Mouse (Mus musculus) testis, adult 2 months (tissue): Measurements from ENCODE around the gene Mybl2. TPM values are rescaled to one million over a fixed set of nuclear protein-coding genes. Genes with fewer than 3 reads are reported as not detected.

Source experiments
- H3K27ac ChIP-seq: fragments of 200-500 bp; 2 replicates; pipeline ENCODE4 v1.5.1; 2012; ENCODE audit warnings: low read depth, low read length; ENCODE audit not compliant: control insufficient read depth, insufficient read depth
- H3K27me3 ChIP-seq: fragments of 200-500 bp; 2 replicates; pipeline ENCODE4 v1.6.1; 2012; ENCODE audit warnings: mild to moderate bottlenecking, low read length, moderate library complexity; ENCODE audit not compliant: control insufficient read depth, insufficient read depth
- H3K36me3 ChIP-seq: fragments of 200-500 bp; 2 replicates; pipeline ENCODE4 v1.6.1; 2012; ENCODE audit warnings: mild to moderate bottlenecking, low read length; ENCODE audit not compliant: control insufficient read depth, insufficient read depth
- H3K4me1 ChIP-seq: fragments of 200-500 bp; 2 replicates; pipeline ENCODE4 v1.6.1; 2012; ENCODE audit warnings: low read length; ENCODE audit not compliant: control insufficient read depth, insufficient read depth
- H3K4me3 ChIP-seq: fragments of 200-500 bp; 2 replicates; pipeline ENCODE4 v1.5.1; 2012; ENCODE audit warnings: low read depth, mild to moderate bottlenecking, low read length, moderate library complexity, mixed read lengths; ENCODE audit not compliant: control insufficient read depth
- CTCF ChIP-seq: fragments of 200-500 bp; IDR thresholded peaks from 2 replicates; pipeline ENCODE4 v1.5.1; 2012; ENCODE audit warnings: low read depth, mild to moderate bottlenecking, inconsistent platforms, low read length, moderate library complexity; ENCODE audit not compliant: control insufficient read depth, insufficient read depth, insufficient replicate concordance
- POLR2A ChIP-seq: fragments of 200-500 bp; IDR thresholded peaks from 2 replicates; pipeline ENCODE4 v1.6.1; 2012; ENCODE audit warnings: low read depth, mild to moderate bottlenecking, inconsistent platforms, low read length, moderate library complexity; ENCODE audit not compliant: control insufficient read depth
- polyA plus RNA-seq: library from polyadenylated mRNA; depleted of rRNA; stranded (reverse); fragments of >200 nt; gene quantifications from 2 replicates; pipeline ENCODE4 v1.2.3, GENCODE M21; 2012

Mybl2 gene
- polyA plus RNA-seq, 1 experiment = 14.2 TPM

- Histone ChIP-seq H3K4me1 (no peaks in the 10 kb centered on the region; the same call in 1 of the 2 replicates), H3K27ac (no peak overlapping the region), H3K4me3 (no peak overlapping the region), H3K36me3 (no peaks in the 10 kb centered on the region), H3K27me3 (no peaks in the 10 kb centered on the region)
- no peak for TF ChIP-seq POLR2A
- no peak for TF ChIP-seq CTCF
Measured at GRCm38 (mm10) chr2:163060630-163061029, 6.1 kb downstream of the Mybl2 start.

GRCm38 (mm10) chr2:163061203-163062118 lies 7.0 kb downstream of the Mybl2 start:
- no peak overlapping the region for H3K4me3 ChIP-seq
- TF ChIP-seq POLR2A (no peak), CTCF (no peak)

GRCm38 (mm10) chr2:163062119-163062508 lies 7.6 kb downstream of the Mybl2 start:
- Histone ChIP-seq H3K27me3 (no peaks in the 10 kb centered on the region), H3K4me1 (no peaks in the 10 kb centered on the region), H3K27ac (no peak overlapping the region), H3K36me3 (no peaks in the 10 kb centered on the region), H3K4me3 (no peak overlapping the region)
- TF ChIP-seq CTCF (no peak), POLR2A (no peak)

More at GRCm38 (mm10) chr2:163061203-163062118, 7.0 kb downstream of the Mybl2 start:
- no peaks in the 10 kb centered on the region for H3K27me3 ChIP-seq
- H3K4me1 ChIP-seq = no peaks in the 10 kb centered on the region
- H3K27ac ChIP-seq = no peak overlapping the region
- H3K36me3 ChIP-seq = no peaks in the 10 kb centered on the region

- no peak overlapping the region for H3K4me3 ChIP-seq
- no peak for TF ChIP-seq POLR2A
- no peak for TF ChIP-seq CTCF
- H3K36me3 ChIP-seq = no peaks in the 10 kb centered on the region
- H3K27ac ChIP-seq = no peak overlapping the region
- no peaks in the 10 kb centered on the region for H3K27me3 ChIP-seq
- no peaks in the 10 kb centered on the region for H3K4me1 ChIP-seq
Measured at GRCm38 (mm10) chr2:163066326-163066725, 11.8 kb downstream of the Mybl2 start.

GRCm38 (mm10) chr2:163067233-163067632 lies 12.7 kb downstream of the Mybl2 start:
- Histone ChIP-seq H3K27ac (no peak overlapping the region), H3K4me3 (no peak overlapping the region), H3K4me1 (no peaks in the 10 kb centered on the region), H3K36me3 (no peaks in the 10 kb centered on the region), H3K27me3 (no peaks in the 10 kb centered on the region)
- TF ChIP-seq CTCF (no peak), POLR2A (no peak)

GRCm38 (mm10) chr2:163070213-163070612 lies 15.7 kb downstream of the Mybl2 start:
- Histone ChIP-seq H3K4me1 (no peaks in the 10 kb centered on the region), H3K27me3 (no peaks in the 10 kb centered on the region), H3K36me3 (no peaks in the 10 kb centered on the region), H3K4me3 (no peak overlapping the region), H3K27ac (no peak overlapping the region)
- TF ChIP-seq POLR2A (no peak), CTCF (no peak)

GRCm38 (mm10) chr2:163071590-163071989 lies 17.1 kb downstream of the Mybl2 start:
- Histone ChIP-seq H3K36me3 (no peaks in the 10 kb centered on the region), H3K4me3 (no peak overlapping the region), H3K4me1 (no peaks in the 10 kb centered on the region), H3K27ac (no peak overlapping the region), H3K27me3 (no peaks in the 10 kb centered on the region)
- TF ChIP-seq CTCF = no peak
- no peak for TF ChIP-seq POLR2A
